Mouse (Mus musculus): ENCODE measurements around the gene Rbx1. TPM values are rescaled to one million over a fixed set of nuclear protein-coding genes. Genes with fewer than 3 reads are reported as not detected.
"Not testable (repeated sequence)": the region's sequence is repeated elsewhere in the genome, so short reads cannot be mapped to it uniquely, and the experiment has no call there.

The Rbx1 gene
- total RNA-seq (2021), result 100 to 1,000 TPM; 124 to 137 TPM
- long read RNA-seq, experiment 1, transcript Rbx1-204 (5 exons, 651 nt), result minor isoform, 7 of 172 reads
- long read RNA-seq, experiment 1, transcript Rbx1-201 (5 exons, 1,675 nt), result major isoform, 159 of 172 reads
- long read RNA-seq, experiment 1, partial matches to known transcripts, result 0 of 172 reads
- long read RNA-seq, experiment 1, other reads (novel, unspliced or antisense), result 2 of 172 reads
- long read RNA-seq, experiment 2, transcript Rbx1-201 (5 exons, 1,675 nt), result major isoform, 244 of 262 reads
- long read RNA-seq, experiment 2, transcript Rbx1-203 (2 exons, 794 nt), result minor isoform, 9 of 262 reads
- long read RNA-seq, experiment 2, transcript Rbx1-204 (5 exons, 651 nt), result minor isoform, 7 of 262 reads
- long read RNA-seq, experiment 2, partial matches to known transcripts, result 0 of 262 reads
- long read RNA-seq, experiment 2, other reads (novel, unspliced or antisense), result 2 of 262 reads

DNA sequence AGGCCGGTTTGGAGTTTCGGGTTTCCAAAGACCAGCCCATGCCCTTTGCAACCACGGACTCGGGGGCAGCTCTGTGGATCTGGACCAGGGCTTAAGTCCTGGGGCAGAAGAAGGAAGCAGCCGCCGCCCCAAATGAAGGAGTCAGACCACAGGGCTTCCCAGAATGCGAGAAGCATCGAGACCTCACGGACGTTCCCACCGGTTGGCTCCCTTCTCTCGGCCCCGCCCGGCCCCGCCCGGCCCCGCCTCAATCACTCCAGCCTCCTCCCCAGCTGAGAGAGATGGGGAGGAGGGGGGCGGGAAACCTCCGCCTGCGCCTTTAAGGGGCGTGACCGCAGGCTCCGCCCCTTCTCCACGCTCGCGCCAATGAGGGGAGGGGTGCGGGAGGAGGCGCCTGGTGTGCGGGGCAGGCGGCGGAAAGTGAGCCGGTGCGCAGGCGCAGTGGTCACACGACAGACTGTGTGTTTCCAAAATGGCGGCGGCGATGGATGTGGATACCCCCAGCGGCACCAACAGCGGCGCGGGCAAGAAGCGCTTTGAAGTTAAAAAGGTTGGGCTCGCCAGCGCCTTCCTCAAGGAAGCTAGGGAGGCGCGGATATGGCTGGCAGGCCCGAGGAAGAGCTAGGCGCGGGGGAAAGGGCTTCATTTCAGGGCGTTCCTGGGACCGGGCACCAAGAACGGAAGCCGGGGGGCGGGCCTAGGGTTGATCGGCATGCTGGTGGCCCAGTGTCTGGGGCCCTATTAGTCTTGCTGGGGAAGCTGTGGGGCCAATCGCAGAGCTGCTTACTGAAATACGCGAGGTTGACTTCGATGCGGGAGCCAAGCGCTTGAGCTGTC, at the start of gene Rbx1:
Rbx1 (plus strand) TSS at position 396 of the 837 bp plus-strand sequence.
- Histone ChIP-seq H3K27ac (peak within 1 kb of the TSS; percentile 96), H3K4me3 (peak within 1 kb of the TSS; percentile 78)
- DNase-seq (ENCODE audit: low spot score in 2 of 2), result peak; percentile 98 to 99
- no peak for TF ChIP-seq CTCF (conservative IDR thresholded peaks at IDR 0.05)

DNA sequence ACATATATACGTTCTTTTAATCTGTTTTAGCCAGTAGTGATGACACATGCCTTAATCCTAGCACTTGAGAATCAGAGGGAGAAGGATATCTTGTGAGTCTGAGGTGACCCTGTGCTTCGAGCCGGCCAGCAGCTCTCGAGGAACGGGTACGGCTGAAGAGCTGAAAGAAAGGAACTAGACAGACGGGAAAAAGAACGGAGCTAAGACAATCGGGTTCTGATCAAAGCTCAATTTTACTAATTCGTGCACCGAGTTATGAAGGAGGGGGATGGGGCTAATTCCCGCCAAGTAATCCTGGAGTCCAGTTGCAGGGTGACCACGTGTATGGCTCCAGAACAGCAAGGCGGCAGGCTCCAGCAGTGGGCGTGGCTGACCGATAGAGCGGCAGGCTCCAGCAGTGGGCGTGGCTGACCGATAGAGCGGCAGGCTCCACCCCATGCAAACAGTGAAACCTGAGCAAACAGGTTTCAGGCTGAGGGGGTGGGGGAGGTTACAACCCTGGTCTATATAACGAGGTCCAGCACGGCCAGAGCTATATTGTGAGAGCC, 49.3 kb upstream of the Rbx1 start:
- not testable (repeated sequence) for H3K4me3 ChIP-seq; DNase-seq (ENCODE audit: low spot score in 2 of 2); H3K27ac ChIP-seq

GRCm38 (mm10) chr15:81418065-81418464, 48.0 kb upstream of the Rbx1 start:
- no peak for DNase-seq (ENCODE audit: low spot score in 2 of 2)
- TF ChIP-seq CTCF (conservative IDR thresholded peaks at IDR 0.05), result no peak
- Histone ChIP-seq H3K27ac (no peak overlapping the region), H3K4me3 (no peak overlapping the region)

GRCm38 (mm10) chr15:81421454-81421853, 44.6 kb upstream of the Rbx1 start:
- no peak for TF ChIP-seq CTCF (conservative IDR thresholded peaks at IDR 0.05)
- DNase-seq (ENCODE audit: low spot score in 2 of 2), result no peak
- peak overlapping the region; percentile 68; the same call in 1 of the 2 replicates for H3K27ac ChIP-seq
- H3K4me3 ChIP-seq, result no peak overlapping the region; the same call in 1 of the 2 replicates

GRCm38 (mm10) chr15:81422156-81422681, 43.9 kb upstream of the Rbx1 start:
- Histone ChIP-seq H3K4me3 (peak overlapping the region; percentile 16; the same call in 1 of the 2 replicates), H3K27ac (peak overlapping the region; percentile 68)
- TF ChIP-seq CTCF (conservative IDR thresholded peaks at IDR 0.05), result no peak
- peak in 1 of 2 experiments; percentile 16 for DNase-seq (ENCODE audit: low spot score in 2 of 2)

DNA sequence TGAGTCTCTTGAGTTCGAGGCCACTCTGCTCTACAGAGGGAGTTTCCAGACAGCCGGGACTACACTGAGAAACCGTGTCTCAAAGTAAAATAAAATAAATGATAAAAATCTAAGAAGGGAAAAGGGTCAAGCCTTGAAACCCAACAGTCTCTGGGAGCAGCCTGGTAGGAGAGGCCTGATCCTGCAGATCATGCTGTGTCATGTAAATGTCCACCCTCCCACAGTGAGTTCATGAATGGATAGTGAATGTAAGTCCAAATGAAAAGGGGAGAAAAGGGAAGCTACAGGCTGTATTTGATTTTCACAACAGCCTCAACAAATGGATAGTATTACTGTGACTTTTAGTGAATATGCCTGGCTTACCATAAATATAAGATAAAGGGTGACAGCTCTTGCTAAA, 40.8 kb upstream of the Rbx1 start:
- H3K27ac ChIP-seq, result no peak overlapping the region
- TF ChIP-seq CTCF (conservative IDR thresholded peaks at IDR 0.05), result no peak
- H3K4me3 ChIP-seq, result no peak overlapping the region
- no peak for DNase-seq (ENCODE audit: low spot score in 2 of 2)

GRCm38 (mm10) chr15:81427947-81428346, 38.1 kb upstream of the Rbx1 start:
- Histone ChIP-seq H3K27ac (no peak overlapping the region), H3K4me3 (no peak overlapping the region)
- no peak for DNase-seq (ENCODE audit: low spot score in 2 of 2)
- TF ChIP-seq CTCF (conservative IDR thresholded peaks at IDR 0.05), result no peak

GRCm38 (mm10) chr15:81431195-81431594, 34.9 kb upstream of the Rbx1 start:
- no peak for DNase-seq (ENCODE audit: low spot score in 2 of 2)
- no peak for TF ChIP-seq CTCF (conservative IDR thresholded peaks at IDR 0.05)
- Histone ChIP-seq H3K27ac (no peak overlapping the region), H3K4me3 (no peak overlapping the region)

DNA sequence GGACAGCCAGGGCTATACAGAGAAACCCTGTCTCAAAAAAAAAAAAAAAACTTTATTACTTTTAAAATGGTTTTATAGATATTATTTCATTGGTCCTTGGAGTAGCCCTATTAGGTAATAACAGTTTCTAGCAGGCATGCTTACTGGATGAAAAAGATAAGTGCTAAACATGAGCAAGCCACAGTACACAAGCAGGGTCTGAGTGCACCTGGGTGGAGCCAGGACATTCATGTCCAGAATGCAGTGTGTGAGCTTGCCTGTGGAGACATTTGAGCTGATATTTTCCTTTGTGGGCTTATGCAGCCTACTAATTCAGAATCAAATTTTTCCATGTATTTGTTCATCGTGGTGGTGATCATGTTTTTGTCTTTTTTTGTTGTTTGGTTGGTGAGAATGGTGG, 27.8 kb upstream of the Rbx1 start:
- no peak overlapping the region for H3K27ac ChIP-seq
- DNase-seq (ENCODE audit: low spot score in 2 of 2), result no peak
- TF ChIP-seq CTCF (conservative IDR thresholded peaks at IDR 0.05), result no peak
- no peak overlapping the region for H3K4me3 ChIP-seq

DNA sequence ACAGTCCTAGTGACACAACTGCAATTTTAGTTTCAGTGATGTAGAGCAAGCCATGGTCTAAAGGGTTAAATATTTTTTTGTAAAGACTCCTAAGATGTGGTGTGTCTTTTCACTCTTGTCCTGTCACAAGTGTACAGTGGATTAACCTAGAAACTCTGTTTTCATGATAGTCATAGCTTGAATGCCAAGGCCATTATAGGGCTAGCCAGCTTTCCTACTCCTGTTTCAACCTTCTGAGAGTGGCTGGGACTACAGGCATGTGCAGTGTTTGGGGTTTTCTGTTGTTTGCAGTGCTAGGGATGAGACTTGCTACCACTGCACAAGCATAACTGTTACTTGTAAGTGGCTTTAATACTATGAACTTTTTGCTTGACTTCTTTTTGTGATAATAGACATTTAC, 26.9 kb upstream of the Rbx1 start:
- no peak overlapping the region for H3K27ac ChIP-seq
- no peak for DNase-seq (ENCODE audit: low spot score in 2 of 2)
- TF ChIP-seq CTCF (conservative IDR thresholded peaks at IDR 0.05), result no peak
- H3K4me3 ChIP-seq, result no peak overlapping the region

GRCm38 (mm10) chr15:81448463-81448862, 17.6 kb upstream of the Rbx1 start:
- DNase-seq (ENCODE audit: low spot score in 2 of 2), result peak; percentile 72 to 79
- Histone ChIP-seq H3K27ac (no peak overlapping the region), H3K4me3 (no peak overlapping the region)
- TF ChIP-seq CTCF (conservative IDR thresholded peaks at IDR 0.05), result peak; percentile 94

DNA sequence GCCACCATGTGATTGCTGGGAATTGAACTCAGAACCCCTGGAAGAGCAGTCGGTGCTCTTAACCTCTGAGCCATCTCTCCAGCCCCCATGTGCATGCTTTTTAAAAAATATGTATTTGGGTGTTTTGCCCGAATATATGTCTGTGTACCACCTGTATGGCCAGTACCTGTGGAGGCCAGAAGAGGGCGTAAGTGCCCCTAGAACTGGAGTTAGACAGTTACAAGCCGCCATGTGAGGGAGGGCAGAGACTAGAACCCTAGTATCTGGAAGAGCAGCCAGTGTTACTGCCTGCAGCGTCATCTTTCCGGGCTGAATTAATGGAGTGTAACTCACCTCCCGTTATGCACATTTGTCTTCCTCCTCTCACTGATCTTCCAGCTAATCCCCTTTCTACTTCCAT, 4.6 kb upstream of the Rbx1 start:
- no peak overlapping the region for H3K27ac ChIP-seq
- DNase-seq (ENCODE audit: low spot score in 2 of 2), result no peak
- H3K4me3 ChIP-seq, result no peak overlapping the region
- peak; percentile 36; the same call in 1 of the 2 replicates for TF ChIP-seq CTCF (conservative IDR thresholded peaks at IDR 0.05)

Measured in layer of hippocampus, adult 2 months (tissue).